9 mouse cellular contexts compared by ENCODE assay signal in the genomic region with DNA sequence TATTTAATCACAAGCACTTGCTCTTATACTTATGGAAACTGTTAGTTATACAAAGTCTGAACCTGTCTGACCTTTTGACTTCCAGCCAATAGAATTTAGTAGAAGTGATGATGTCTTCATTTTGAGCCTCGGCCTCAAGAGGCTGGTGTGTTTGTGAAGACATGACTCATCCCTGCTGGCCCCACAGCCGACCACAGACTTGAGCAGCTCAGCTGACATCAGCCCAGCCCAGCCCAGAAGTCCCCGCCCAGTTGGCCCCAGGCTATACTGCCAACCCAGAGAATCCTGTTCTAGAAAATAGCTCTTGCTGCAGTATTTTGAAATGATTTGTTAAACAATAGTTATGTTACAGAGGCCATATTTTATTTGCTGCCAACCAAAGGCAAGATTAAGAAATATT.
A peak's percentile ranks its signal among the peaks of the same experiment; 100 is the strongest.
DNase-seq lines count a peak whose midpoint lies in the region; ATAC-seq and TF ChIP-seq lines count a peak whose summit lies in the region.
"Had no signal": no experiment of that assay in that cellular context is flagged by ENCODE, and none has a peak within 500 bp of the region (broad histone marks: within the 10 kb centered on the region; RNA-seq: fewer than 3 reads in every experiment).

No protein-coding gene starts in this region.

- peak; percentile 52; the same call in 1 of the 2 replicates for ATAC-seq in midbrain, postnatal 0 days (ENCODE audit: low FRiP score)
- no peak for ATAC-seq in midbrain, embryonic 16.5 days
- no peak for ATAC-seq in neural tube, embryonic 15.5 days (ENCODE audit: low FRiP score)

- H3K9me3 ChIP-seq in midbrain, postnatal 0 days (ENCODE audit: low read length): no peaks in the 10 kb centered on the region
- H3K9me3 ChIP-seq in midbrain, embryonic 16.5 days (replicated peaks; ENCODE audit: control insufficient read depth, low read length, poor library complexity, severe bottlenecking): no peaks in the 10 kb centered on the region
- no peaks in the 10 kb centered on the region for H3K9me3 ChIP-seq in neural tube, embryonic 15.5 days (replicated peaks)
- H3K9me3 ChIP-seq: midbrain, embryonic 12.5 days had no signal

- no peak overlapping the region for H3K27ac ChIP-seq in midbrain, postnatal 0 days (ENCODE audit: low read depth, low read length)
- no peak overlapping the region for H3K27ac ChIP-seq in midbrain, embryonic 16.5 days (ENCODE audit: low read length)
- no peak overlapping the region for H3K27ac ChIP-seq in neural tube, embryonic 15.5 days (replicated peaks)
- H3K27ac ChIP-seq: midbrain, embryonic 12.5 days had no signal

- TF ChIP-seq CTCF in midbrain, postnatal 0 days (IDR thresholded peaks at IDR 0.05): no peak
- TF ChIP-seq CTCF in brain, embryonic 14.5 days (IDR thresholded peaks at IDR 0.05; ENCODE audit: borderline replicate concordance, extremely low read depth, insufficient read depth, insufficient read length): no peak

- WGBS in midbrain, postnatal 0 days: 44% methylated on average over 3 of the region's 3 CpGs
- WGBS in midbrain, embryonic 16.5 days: 53% methylated on average over 3 of the region's 3 CpGs
- 62% methylated on average over 3 of the region's 3 CpGs for WGBS in neural tube, embryonic 15.5 days

- no peak overlapping the region for H3K4me2 ChIP-seq in midbrain, postnatal 0 days (ENCODE audit: low read depth, low read length, poor library complexity, severe bottlenecking)
- no peak overlapping the region for H3K4me2 ChIP-seq in midbrain, embryonic 16.5 days (ENCODE audit: low read length)
- no peak overlapping the region for H3K4me2 ChIP-seq in neural tube, embryonic 15.5 days
- H3K4me2 ChIP-seq: midbrain, embryonic 12.5 days had no signal

- no peaks in the 10 kb centered on the region for H3K4me1 ChIP-seq in midbrain, postnatal 0 days (ENCODE audit: insufficient read depth, low read length)
- no peaks in the 10 kb centered on the region for H3K4me1 ChIP-seq in midbrain, embryonic 16.5 days (ENCODE audit: control insufficient read depth, insufficient read depth, low read length)
- no peaks in the 10 kb centered on the region for H3K4me1 ChIP-seq in neural tube, embryonic 15.5 days
- H3K4me1 ChIP-seq: midbrain, embryonic 12.5 days had no signal

- H3K4me3 ChIP-seq in midbrain, postnatal 0 days (ENCODE audit: low read depth, low read length): no peak overlapping the region
- no peak overlapping the region for H3K4me3 ChIP-seq in midbrain, embryonic 16.5 days (ENCODE audit: low read depth, low read length)
- no peak overlapping the region for H3K4me3 ChIP-seq in neural tube, embryonic 15.5 days (replicated peaks)
- H3K4me3 ChIP-seq: midbrain, embryonic 12.5 days had no signal

- TF ChIP-seq POLR2A in brain, embryonic 14.5 days (IDR thresholded peaks at IDR 0.05; ENCODE audit: borderline replicate concordance, extremely low read depth, insufficient read depth, insufficient read length, poor library complexity, severe bottlenecking): no peak

- H3K36me3 ChIP-seq in midbrain, postnatal 0 days (ENCODE audit: insufficient read depth, low read length): no peaks in the 10 kb centered on the region
- no peaks in the 10 kb centered on the region for H3K36me3 ChIP-seq in midbrain, embryonic 16.5 days (ENCODE audit: control insufficient read depth, insufficient read depth, low read length)
- no peaks in the 10 kb centered on the region for H3K36me3 ChIP-seq in neural tube, embryonic 15.5 days
- H3K36me3 ChIP-seq: midbrain, embryonic 12.5 days had no signal

- DNase-seq in midbrain, postnatal 0 days (ENCODE audit: low spot score): no peak
- peak; percentile 5 for DNase-seq in brain, embryonic 14.5 days (ENCODE audit: low read depth)
- DNase-seq in induced T-regulatory cell, adult 2 months (ENCODE audit: low read depth): peak; percentile 86
- DNase-seq in mesoderm, embryonic 11.5 days (ENCODE audit: low read depth, low spot score): peak; percentile 20
- DNase-seq in right cerebral cortex, postnatal 14 days: no peak
- no peak for DNase-seq in frontal cortex, adult 2 months (ENCODE audit: extremely low spot score in 1 of 2, low spot score in 1 of 2)

- H3K27me3 ChIP-seq in midbrain, postnatal 0 days (ENCODE audit: insufficient read depth, low read length): no peaks in the 10 kb centered on the region
- H3K27me3 ChIP-seq in midbrain, embryonic 16.5 days (ENCODE audit: control insufficient read depth, insufficient read depth, low read depth, low read length): no peaks in the 10 kb centered on the region
- no peaks in the 10 kb centered on the region for H3K27me3 ChIP-seq in neural tube, embryonic 15.5 days (replicated peaks)
- H3K27me3 ChIP-seq: midbrain, embryonic 12.5 days had no signal

- H3K9ac ChIP-seq in midbrain, postnatal 0 days (replicated peaks; ENCODE audit: low read length, poor library complexity, severe bottlenecking): no peak overlapping the region
- H3K9ac ChIP-seq in midbrain, embryonic 16.5 days (ENCODE audit: low read depth, low read length): no peak overlapping the region
- no peak overlapping the region for H3K9ac ChIP-seq in neural tube, embryonic 15.5 days (replicated peaks)
- H3K9ac ChIP-seq: midbrain, embryonic 12.5 days had no signal

Comparison
In these comparisons a context has a peak if more than half of its experiments do, and no peak if none do; other contexts are left out.
1. DNase-seq: peak in brain, embryonic 14.5 days (single experiment), induced T-regulatory cell, adult 2 months (single experiment) and mesoderm, embryonic 11.5 days (single experiment); none in midbrain, postnatal 0 days (single experiment), right cerebral cortex, postnatal 14 days (single experiment) and frontal cortex, adult 2 months (0 of 2).